Mouse (Mus musculus): ENCODE results near the gene Wwp2.
A peak's percentile ranks its signal among the peaks of the same experiment; 100 is the strongest.

The Wwp2 gene

DNA sequence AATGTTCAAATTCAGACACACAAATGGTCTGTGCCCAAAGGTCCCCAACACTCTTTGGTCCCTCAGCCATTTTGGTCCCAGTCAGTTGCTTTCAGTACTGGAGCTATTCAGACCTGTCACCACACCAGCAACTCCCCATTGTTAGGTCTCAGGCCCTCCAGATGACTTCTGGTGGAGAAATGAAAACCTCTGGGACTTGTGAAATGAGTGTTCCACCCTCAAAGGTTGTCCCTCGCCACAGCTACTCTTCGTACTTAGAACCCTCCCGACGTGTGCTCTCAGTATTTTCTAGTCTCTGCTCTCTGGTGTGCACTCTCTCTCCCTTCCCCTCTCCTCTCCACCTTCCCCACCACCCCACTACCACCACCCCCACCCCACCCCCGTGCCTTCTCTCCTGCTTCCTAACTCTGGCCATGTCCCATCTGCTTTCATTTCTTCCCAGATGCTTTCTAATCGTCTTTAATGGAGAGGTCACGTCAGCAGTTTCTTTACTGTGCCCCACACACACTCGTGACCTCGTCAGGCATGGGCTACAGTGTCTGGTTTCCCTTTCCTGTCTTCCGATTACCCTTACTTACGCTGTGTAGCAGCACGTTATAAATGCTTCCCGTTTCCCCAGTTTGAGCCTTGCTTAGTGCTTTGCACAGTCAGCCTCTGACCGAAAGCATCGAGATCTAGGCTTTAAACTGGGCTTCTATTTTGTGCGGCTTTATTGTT, 124.8 kb downstream of the Wwp2 start:
- DNase-seq (ENCODE audit: low spot score in 2 of 2) = no peak

DNA sequence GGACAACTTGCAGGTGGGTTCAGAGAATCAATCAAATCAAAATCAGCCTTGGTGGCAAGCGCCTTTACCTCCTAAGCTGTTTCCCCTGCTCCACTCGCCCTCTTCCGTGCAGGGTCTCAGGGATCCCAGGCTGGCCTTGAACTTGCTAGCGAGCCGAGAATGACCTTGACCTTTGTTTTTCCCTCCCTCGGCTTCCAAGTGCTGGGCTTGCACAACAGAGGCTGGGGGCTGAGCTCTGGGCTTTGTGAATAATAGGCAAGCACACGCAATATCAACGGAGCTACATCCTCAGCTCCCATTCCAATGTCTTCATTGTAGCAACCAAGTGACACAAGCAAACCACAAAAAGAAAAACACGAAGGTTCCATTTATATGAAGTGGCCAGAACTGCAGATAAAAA, 126.0 kb downstream of the Wwp2 start:
- DNase-seq (ENCODE audit: low spot score in 2 of 2) = no peak

DNA sequence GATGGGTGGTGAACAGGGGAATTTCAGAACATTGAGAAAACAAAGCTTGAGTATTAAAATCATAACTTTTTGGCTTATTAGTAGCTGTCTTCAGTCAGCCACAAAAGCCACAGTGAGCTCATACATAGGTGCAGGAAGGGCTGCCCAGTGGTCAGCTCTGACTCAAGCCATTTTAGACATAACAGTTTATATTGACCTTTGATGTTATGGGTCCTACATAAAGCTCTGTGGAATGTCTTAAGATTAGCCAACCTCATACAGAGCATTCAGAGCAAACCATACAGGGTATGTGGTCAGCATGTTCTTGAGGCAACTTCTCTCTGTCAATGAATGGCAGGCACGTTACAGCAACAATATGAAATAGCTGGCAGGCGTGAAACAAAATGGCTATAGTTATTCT, 134.9 kb downstream of the Wwp2 start:
- no peak for DNase-seq (ENCODE audit: low spot score in 2 of 2)

- no peak for DNase-seq (ENCODE audit: low spot score in 2 of 2)
Observed at GRCm38 (mm10) chr8:107571486-107572135, 135.4 kb downstream of the Wwp2 start.

DNA sequence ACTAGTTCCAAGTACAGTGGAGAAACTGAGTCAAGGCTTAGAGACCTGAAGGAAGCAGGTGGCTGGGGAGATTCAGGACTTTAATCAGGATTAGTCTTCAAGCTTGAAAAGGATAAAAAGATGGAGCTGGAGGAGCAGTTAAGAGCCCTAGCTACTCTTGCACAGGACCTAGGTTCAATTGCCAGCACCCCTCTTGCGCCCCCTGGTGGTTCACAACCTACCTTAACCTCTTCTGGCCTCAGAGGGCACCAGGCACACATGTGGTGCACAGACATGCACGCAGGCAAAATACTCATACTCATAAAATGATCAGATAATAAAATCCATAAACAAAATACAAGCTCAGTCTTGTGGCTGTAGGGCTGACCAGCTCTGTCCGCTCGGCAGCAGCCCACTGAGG, 136.3 kb downstream of the Wwp2 start:
- peak; percentile 45 to 53 for DNase-seq (ENCODE audit: low spot score in 2 of 2)

- no peak for DNase-seq (ENCODE audit: low spot score in 2 of 2)
Observed at GRCm38 (mm10) chr8:107574771-107575170, 138.6 kb downstream of the Wwp2 start.

- DNase-seq (ENCODE audit: low spot score in 2 of 2) = peak; percentile 84 to 90
Observed at GRCm38 (mm10) chr8:107576702-107577101, 140.5 kb downstream of the Wwp2 start.

- DNase-seq (ENCODE audit: low spot score in 2 of 2) = no peak
Observed at GRCm38 (mm10) chr8:107577640-107578039, 141.5 kb downstream of the Wwp2 start.

DNA sequence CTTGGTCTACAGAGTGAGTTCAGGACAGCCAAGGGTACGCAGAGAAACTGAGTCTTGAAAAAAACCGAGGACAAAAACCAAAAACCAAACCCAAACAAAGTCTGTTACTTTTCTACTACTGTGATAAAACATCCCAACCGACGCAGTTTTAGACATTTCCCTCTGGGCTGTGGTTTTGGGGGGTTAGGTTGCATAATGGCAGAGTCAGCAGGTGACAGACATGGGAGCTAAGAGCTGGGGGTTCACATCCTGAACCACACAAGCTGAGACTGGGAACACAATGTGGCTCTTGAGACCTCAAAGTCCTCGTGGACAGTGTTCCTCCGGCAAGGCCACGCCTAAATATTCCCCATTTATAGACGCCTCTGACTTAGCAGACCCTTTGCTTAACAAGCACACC, 142.0 kb downstream of the Wwp2 start:
- no peak for DNase-seq (ENCODE audit: low spot score in 2 of 2)

DNA sequence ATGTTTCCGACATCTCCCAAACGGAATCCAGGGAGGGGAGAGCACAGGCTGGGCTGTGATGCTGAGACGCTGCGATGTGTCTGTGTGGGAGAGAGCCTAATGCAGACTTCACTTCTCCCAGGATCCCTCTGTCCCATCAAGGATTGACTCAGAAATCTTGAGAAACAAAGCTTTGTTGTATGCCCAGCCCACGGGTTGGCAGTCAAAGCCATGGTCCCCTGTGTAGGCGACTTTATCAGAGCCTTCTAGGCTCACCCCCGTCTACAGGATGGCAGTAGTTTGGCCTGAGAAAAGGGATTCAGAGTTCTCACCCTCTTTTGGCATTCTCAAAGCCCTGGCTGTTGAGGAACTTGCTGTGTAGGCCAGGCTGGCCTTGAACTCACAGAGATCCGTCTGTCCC, 142.4 kb downstream of the Wwp2 start:
- peak in 1 of 2 experiments; percentile 16 for DNase-seq (ENCODE audit: low spot score in 2 of 2)

- no peak for DNase-seq (ENCODE audit: low spot score in 2 of 2)
Observed at GRCm38 (mm10) chr8:107580879-107581278, 144.7 kb downstream of the Wwp2 start.

DNA sequence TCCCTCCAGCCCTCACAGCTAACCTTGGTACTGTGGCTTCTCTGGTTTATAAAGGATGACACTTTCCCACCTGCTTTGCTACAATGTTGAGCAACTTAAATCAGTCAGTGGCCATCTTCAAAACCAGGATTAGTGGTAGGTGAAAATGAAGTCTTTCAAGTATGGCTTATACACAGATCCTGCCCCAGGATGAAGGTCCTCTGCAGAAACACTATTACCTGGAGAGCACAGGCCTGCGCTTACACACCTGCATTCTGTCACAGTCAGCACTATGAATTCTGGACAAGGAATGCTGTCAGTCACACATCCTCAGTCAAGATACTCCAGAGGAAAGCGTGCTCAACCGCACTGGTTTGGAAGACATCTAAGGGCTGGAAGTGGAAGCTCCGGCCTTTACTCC, 145.4 kb downstream of the Wwp2 start:
- no peak for DNase-seq (ENCODE audit: low spot score in 2 of 2)

GRCm38 (mm10) chr8:107582136-107582535, 146.0 kb downstream of the Wwp2 start:
- no peak for DNase-seq (ENCODE audit: low spot score in 2 of 2)

GRCm38 (mm10) chr8:107587429-107587994, 151.3 kb downstream of the Wwp2 start:
- DNase-seq (ENCODE audit: low spot score in 2 of 2) = peak; percentile 24 to 35

GRCm38 (mm10) chr8:107587995-107588780, 152.0 kb downstream of the Wwp2 start, which contains the start of gene Psmd7:
Gene Psmd7, minus strand, starts transcription at chr8:107588464.
- DNase-seq (ENCODE audit: low spot score in 2 of 2) = peak; percentile 93 to 95

DNA sequence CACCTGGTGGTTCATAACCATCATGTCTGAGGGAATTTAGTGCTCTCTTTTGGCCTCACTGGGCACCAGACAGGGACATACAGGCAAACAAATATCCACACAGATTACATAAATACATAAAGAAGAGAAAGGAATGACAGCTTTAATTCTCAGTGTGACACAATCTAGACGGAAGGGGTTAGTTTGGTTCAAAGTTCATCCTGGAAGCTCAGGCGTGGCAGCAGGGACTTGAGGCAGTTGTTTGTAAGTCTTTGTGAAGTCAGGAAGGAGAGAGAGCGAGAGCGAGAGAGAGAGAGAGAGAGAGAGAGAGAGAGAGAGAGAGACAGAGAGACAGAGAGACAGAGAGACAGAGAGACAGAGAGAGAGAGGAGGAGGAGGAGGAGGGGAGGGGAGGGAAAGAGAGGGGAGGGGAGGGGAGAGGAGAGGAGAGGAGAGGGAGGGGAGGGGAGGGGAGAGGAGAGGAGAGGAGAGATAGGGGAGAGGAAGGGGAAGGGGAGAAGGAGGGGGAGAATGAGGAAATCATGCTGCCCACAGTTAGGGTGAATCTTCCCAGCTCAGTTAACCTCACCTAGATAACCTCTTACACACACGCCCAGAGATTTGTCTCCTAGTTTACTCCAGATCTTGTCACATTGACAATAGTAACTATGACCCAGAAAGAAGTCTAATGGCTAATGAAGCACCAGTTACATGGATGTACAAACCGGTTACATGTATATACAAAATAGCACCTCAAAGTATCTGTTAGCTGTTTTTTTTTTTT, 158.0 kb downstream of the Wwp2 start:
- DNase-seq (ENCODE audit: low spot score in 2 of 2) = no peak

- no peak for DNase-seq (ENCODE audit: low spot score in 2 of 2)
Observed at GRCm38 (mm10) chr8:107594817-107595216, 158.7 kb downstream of the Wwp2 start.

DNA sequence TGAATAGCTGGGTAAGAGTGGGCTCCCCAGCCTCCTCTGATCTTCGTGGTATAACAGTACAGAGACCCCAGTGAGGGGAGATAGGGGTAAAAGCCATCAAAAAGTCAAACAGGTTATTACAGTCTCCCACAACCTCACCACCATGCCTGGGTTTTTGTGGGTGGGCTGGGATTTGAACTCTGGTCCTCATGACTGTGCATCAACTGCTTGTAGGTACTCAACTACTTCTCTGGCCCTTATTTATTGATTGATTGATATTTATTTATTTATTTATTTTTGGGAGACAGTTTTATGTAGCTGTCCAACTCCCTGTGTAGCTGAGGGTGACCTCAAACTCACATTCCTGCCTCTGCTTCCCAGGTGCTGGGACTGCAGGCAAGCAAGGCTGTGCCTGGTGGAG, 161.6 kb downstream of the Wwp2 start:
- DNase-seq (ENCODE audit: low spot score in 2 of 2) = no peak

- no peak for DNase-seq (ENCODE audit: low spot score in 2 of 2)
Observed at GRCm38 (mm10) chr8:107599691-107600090, 163.5 kb downstream of the Wwp2 start.

- DNase-seq (ENCODE audit: low spot score in 2 of 2) = peak; percentile 52 to 74
Observed at GRCm38 (mm10) chr8:107603026-107603425, 166.9 kb downstream of the Wwp2 start.

All from frontal cortex, postnatal 36 days (tissue).